Mouse (Mus musculus): ENCODE results near the gene Tcf25. TPM values are rescaled to one million over a fixed set of nuclear protein-coding genes. Genes with fewer than 3 reads are reported as not detected.

Tcf25 gene
- polyA plus RNA-seq, 1 experiment from 2014 or later = 135 TPM

DNA sequence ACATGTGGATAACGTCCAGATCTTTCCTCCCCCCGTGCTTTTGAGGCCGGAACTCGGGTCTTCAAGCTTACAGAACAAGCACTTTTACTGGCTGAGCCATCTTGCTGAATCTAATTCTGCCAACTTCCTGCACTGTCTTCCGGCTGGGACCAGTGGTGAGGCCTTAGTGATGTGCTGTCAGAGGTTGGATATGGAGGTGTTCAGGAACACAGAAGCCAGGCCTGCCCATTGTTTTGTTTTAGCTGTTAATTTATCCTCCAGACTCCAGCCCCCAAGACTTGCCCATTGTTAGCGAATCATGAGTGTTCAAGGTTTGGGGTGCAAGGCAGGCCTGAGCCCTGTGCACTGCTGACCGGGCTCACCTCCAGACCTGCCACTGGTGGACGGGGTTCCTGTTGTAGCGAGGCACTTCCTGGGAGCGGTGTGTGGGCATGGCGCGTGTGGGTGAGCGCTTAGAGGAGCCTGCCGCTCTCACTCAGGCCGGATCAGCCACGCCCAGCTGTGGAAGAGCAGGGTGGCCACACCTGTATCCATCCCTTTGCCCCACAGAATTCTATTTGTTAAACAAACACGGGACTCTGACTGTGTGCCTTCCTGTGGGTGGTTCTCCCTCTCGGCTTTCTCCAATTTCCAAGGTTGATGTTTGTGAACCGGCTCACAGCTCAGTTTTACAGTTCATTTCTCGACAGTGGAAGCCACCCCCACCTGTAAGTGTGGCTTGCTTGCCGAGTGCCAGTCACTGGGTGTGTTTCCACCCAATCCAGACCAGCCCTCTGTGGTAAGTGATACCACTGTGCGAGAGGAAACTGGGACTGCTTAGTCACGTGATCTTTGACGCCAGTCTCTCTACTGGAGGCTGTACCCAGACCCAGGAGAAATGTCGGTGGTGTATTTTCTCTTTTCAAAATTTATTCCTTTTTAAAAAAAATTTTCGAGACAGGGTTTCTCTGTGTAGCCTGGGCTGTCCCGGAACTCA lies 32.2 kb upstream of the Tcf25 start:
- WGBS (ENCODE audit: missing documents) = 75% methylated on average over 27 of the region's 27 CpGs
- Histone ChIP-seq H3K36me3 (ENCODE audit: inconsistent target) (no peaks in the 10 kb centered on the region), H3K79me2 (ENCODE audit: inconsistent target) (no peaks in the 10 kb centered on the region), H3K4me3 (ENCODE audit: inconsistent target) (no peak overlapping the region), H3K27ac (no peak overlapping the region)

DNA sequence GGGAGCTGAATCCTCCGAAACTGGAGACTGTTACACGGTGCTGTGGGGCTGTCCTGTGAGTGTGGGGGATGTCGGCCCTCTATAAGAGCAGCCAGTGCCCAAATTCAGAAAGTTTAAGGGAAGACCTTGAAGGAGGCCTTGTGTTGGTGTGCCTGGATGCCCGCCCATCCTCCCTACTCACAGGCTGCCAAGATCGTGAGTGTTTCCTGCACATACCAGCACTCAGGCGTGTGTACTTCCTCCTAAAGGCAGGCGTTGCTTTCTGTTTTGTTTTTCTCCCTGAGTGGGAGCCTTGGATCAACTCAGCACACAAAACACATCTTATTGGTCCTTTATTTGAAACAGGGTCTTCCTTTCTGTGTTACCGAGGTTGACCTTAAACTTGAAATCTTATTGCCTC lies 31.3 kb upstream of the Tcf25 start:
- Histone ChIP-seq H3K4me3 (ENCODE audit: inconsistent target) (no peak overlapping the region), H3K79me2 (ENCODE audit: inconsistent target) (no peaks in the 10 kb centered on the region), H3K27ac (peak overlapping the region; percentile 34; the same call in 1 of the 2 replicates), H3K36me3 (ENCODE audit: inconsistent target) (no peaks in the 10 kb centered on the region)
- WGBS (ENCODE audit: missing documents) = 25% methylated on average over 7 of the region's 8 CpGs

DNA sequence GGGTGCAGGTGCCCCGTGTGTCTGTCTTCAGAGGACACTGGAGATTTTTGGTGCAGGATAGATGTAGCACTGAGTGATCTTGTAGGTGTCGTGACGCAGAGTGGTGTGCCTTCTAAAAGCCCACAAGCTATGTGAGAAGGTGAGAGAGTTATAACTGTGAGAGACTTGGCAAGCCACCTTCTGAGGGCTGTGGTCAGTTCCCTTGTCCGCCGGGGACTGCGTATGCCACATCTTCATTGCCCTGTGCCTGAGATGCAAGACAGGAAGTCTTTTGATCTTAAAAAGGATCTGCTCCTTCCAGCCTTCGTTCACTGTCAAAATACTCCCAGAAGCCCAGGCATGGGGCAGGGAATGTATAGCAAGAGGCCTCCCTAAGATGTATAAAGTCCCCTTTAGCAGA lies 30.6 kb upstream of the Tcf25 start:
- WGBS (ENCODE audit: missing documents) = 19% methylated on average over 7 of the region's 7 CpGs
- H3K79me2 ChIP-seq (ENCODE audit: inconsistent target) = no peaks in the 10 kb centered on the region
- no peaks in the 10 kb centered on the region for H3K36me3 ChIP-seq (ENCODE audit: inconsistent target)
- peak overlapping the region; percentile 34; the same call in 1 of the 2 replicates for H3K27ac ChIP-seq
- no peak overlapping the region for H3K4me3 ChIP-seq (ENCODE audit: inconsistent target)

DNA sequence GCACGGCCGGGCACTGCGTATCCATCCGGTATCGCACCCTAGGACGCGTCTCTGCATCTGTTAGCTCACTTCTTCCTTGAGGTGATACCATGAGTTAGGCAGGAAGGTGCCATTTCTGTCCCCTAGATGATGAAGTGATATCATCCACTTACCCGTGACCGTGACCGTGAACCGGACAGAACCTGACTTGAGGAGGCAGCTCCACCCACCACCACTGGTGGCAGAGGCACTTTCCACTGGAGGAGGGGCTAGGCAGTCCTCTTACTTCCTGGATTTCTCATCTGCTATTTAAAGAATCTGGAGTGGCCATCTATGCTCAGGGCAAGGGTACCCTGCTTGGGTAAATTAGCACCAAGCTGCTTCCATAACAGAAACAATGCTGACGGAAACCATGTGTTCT lies 30.1 kb upstream of the Tcf25 start:
- 82% methylated on average over 12 of the region's 12 CpGs for WGBS (ENCODE audit: missing documents)
- H3K79me2 ChIP-seq (ENCODE audit: inconsistent target) = no peaks in the 10 kb centered on the region
- 0 out of 2 replicates have a peak overlapping the region, but pooled peaks have one; percentile 34 for H3K27ac ChIP-seq
- H3K4me3 ChIP-seq (ENCODE audit: inconsistent target) = no peak overlapping the region
- no peaks in the 10 kb centered on the region for H3K36me3 ChIP-seq (ENCODE audit: inconsistent target)

DNA sequence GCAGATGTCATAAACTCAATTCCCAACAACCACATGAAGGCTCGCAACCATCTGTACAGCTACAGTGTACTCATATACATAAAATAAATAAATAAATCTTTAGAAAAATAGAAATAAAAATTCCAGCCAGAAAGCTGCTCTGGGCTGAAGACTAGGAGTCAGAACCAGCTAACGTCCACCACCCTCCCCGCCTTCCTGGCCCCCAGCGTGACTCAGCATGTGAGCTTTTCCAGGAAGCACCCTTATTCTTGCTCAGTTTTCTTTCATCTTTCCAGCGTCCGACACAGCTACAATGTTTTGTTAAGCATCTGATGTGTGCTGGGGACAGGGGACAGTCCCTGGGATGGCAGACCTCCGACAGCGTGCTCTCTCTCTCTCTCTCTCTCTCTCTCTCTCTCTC lies 28.4 kb upstream of the Tcf25 start:
- Histone ChIP-seq H3K36me3 (ENCODE audit: inconsistent target) (no peaks in the 10 kb centered on the region), H3K4me3 (ENCODE audit: inconsistent target) (no peak overlapping the region), H3K79me2 (ENCODE audit: inconsistent target) (no peaks in the 10 kb centered on the region), H3K27ac (no peak overlapping the region)
- WGBS (ENCODE audit: missing documents) = 78% methylated on average over 6 of the region's 8 CpGs

DNA sequence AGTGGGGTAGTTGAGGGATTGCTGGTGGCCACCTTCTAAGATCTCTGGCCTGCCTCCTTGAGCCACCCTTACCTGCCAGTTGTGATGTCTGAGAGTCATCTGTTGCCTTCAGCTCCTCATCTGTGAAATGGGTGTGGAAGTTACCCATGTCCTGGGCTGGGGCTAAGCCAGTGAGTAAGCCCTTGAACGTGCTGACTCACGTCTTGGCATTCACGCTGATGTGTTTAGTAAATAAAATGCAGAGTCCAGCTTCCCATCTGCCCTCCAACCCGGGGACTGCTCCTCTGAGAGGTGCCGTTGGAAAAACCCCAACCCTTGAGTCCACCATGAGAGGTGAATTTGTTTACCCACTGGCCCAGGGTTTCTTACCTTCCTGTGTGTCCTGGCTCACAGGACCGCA lies 27.7 kb upstream of the Tcf25 start:
- H3K36me3 ChIP-seq (ENCODE audit: inconsistent target) = no peaks in the 10 kb centered on the region
- no peak overlapping the region for H3K27ac ChIP-seq
- 91% methylated on average over 4 of the region's 6 CpGs for WGBS (ENCODE audit: missing documents)

DNA sequence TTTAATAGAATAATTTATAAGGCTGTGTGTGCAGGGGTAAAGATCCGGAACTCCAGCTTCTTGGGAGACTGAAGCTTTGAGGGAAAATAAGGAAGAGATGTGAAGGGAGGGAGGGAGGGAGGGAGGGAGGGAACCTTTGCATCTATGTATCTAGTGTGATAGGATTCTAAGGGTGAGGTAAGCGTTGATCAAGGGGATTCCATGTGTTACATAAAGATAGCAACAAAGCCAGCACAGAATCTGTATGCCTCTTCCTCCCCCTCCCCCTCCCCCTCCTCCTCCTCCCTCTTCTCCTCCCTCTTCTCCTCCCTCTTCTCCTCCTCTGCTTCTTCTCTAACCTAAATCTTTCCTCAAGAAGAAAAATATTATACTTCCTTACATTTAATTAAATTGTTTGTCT lies 26.3 kb upstream of the Tcf25 start:
- no peak overlapping the region for H3K4me3 ChIP-seq (ENCODE audit: inconsistent target)
- H3K36me3 ChIP-seq (ENCODE audit: inconsistent target) = no peaks in the 10 kb centered on the region
- no peak overlapping the region for H3K27ac ChIP-seq
- no peaks in the 10 kb centered on the region for H3K79me2 ChIP-seq (ENCODE audit: inconsistent target)
- WGBS (ENCODE audit: missing documents) = 82% methylated on average over 2 of the region's 2 CpGs

More for the DNA sequence above, 27.7 kb upstream of the Tcf25 start:
- Histone ChIP-seq H3K79me2 (ENCODE audit: inconsistent target) (no peaks in the 10 kb centered on the region), H3K4me3 (ENCODE audit: inconsistent target) (no peak overlapping the region)

DNA sequence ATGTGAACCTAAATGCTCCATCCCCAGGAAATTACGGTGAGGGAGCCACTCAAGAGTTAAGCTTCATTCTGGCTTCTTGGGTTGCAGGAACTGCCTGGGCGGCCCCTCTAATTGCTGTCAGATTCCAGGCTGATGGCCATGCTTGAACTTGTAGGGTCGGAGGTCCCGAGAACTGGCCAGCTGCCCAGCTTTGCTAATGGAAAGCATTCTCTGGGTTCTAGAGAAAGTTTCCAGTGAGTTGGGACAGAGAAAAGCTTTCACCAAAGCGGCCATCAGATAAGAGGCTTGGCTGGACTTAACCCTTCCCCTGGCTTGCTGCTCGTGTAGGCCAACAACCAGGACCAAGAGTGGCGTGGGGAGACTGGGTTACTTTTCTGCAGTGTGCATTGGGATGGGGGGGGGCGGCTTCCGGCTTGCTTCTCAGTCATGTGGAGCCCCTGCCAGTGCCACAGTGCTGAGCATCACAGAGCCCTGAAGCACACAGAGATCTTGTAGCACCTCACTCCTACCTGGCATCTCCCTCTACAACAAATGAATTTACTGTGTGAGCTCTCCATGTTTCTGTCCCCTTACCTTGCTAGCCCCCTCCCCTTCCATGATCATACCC lies 25.2 kb upstream of the Tcf25 start:
- Histone ChIP-seq H3K79me2 (ENCODE audit: inconsistent target) (no peaks in the 10 kb centered on the region), H3K27ac (no peak overlapping the region), H3K36me3 (ENCODE audit: inconsistent target) (no peaks in the 10 kb centered on the region), H3K4me3 (ENCODE audit: inconsistent target) (no peak overlapping the region)
- WGBS (ENCODE audit: missing documents) = 93% methylated on average over 9 of the region's 9 CpGs

DNA sequence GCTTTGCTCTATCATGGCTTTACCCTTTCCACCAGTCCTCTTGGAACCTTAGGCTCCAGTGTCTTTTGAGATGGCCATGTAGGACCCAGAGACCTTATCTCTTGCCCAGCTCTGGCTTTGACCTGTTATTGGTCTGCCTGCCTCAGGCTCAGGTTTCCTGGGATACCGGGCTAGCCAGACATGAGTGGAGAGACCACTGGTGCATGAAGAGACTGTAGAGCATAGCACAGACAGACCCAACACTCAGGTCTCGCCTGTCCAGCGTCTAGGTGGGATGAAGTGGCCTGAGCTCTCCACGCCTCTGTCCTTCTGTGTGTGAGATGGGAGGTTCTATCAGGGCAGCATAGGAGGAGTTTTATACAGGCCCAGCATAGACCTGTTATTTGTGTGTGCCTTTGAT lies 24.5 kb upstream of the Tcf25 start:
- Histone ChIP-seq H3K27ac (no peak overlapping the region), H3K36me3 (ENCODE audit: inconsistent target) (no peaks in the 10 kb centered on the region), H3K4me3 (ENCODE audit: inconsistent target) (no peak overlapping the region), H3K79me2 (ENCODE audit: inconsistent target) (no peaks in the 10 kb centered on the region)
- WGBS (ENCODE audit: missing documents) = 92% methylated on average over 4 of the region's 4 CpGs

DNA sequence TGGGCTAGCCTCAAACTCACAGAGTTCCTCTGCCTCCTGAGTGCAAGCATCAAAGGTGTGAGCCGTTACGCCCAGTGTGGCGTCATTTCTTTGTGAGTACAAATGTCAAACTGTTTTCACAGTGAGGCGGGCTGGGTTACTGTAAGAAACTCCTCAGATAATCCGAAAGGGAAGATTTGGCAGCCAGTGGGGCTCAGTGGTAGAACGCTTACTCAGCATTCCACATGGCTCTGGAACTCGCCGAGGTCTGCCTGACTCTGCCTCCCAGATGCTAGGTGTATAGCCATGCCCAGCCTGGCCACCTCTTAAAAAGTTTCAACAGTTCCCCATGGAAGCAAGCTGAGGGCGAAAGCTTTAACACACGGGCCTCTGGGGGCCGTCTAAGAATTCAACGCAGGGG lies 21.4 kb upstream of the Tcf25 start:
- H3K36me3 ChIP-seq (ENCODE audit: inconsistent target) = no peaks in the 10 kb centered on the region
- no peak overlapping the region for H3K4me3 ChIP-seq (ENCODE audit: inconsistent target)
- no peak overlapping the region for H3K27ac ChIP-seq
- H3K79me2 ChIP-seq (ENCODE audit: inconsistent target) = no peaks in the 10 kb centered on the region
- WGBS (ENCODE audit: missing documents) = 93% methylated on average over 12 of the region's 12 CpGs

DNA sequence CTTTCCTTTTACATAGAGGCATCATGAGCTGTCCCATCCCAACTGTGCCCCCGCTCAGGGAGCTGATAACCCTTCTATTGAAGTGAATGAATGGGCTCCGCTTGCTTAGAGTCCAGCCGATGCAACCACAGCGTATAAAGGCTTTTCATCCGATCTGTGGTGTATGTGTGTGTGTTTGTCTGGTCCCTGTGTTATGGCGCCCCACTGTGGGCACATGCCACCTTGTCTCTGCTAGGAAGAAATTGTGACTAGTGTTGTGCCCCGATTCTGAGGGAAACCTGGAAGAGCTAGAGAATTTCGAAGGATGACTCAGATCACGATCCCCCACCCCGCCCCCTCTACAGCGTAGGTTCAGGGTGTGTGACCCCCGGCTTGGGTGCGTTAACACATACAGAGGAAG lies 20.8 kb upstream of the Tcf25 start:
- 43% methylated on average over 13 of the region's 13 CpGs for WGBS (ENCODE audit: missing documents)

DNA sequence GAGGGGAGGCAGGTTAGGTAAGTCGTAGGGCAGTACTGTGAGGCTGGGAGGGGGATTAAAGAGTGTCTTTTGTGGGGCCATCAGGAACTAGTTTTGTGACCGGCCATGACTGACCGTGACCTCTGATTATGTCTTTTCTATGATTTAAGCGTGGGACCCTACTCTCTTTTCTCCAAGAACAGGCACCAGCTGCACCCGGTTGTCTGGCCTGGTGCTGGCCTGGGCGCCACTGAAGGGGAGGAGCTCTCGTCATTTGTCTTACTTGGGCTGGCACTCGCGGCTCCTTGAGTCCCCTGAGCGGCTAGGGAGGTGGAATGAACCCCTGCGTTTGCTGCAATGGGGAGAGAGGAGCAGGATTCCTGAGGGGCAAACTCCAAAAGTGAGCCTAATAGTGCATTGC lies 20.3 kb upstream of the Tcf25 start:
- H3K27ac ChIP-seq = no peak overlapping the region
- no peaks in the 10 kb centered on the region for H3K36me3 ChIP-seq (ENCODE audit: inconsistent target)
- no peak overlapping the region for H3K4me3 ChIP-seq (ENCODE audit: inconsistent target)
- no peaks in the 10 kb centered on the region for H3K79me2 ChIP-seq (ENCODE audit: inconsistent target)
- WGBS (ENCODE audit: missing documents) = 69% methylated on average over 11 of the region's 11 CpGs

More for the DNA sequence above, 20.8 kb upstream of the Tcf25 start:
- H3K4me3 ChIP-seq (ENCODE audit: inconsistent target) = no peak overlapping the region
- H3K27ac ChIP-seq = no peak overlapping the region
- no peaks in the 10 kb centered on the region for H3K79me2 ChIP-seq (ENCODE audit: inconsistent target)
- H3K36me3 ChIP-seq (ENCODE audit: inconsistent target) = no peaks in the 10 kb centered on the region

DNA sequence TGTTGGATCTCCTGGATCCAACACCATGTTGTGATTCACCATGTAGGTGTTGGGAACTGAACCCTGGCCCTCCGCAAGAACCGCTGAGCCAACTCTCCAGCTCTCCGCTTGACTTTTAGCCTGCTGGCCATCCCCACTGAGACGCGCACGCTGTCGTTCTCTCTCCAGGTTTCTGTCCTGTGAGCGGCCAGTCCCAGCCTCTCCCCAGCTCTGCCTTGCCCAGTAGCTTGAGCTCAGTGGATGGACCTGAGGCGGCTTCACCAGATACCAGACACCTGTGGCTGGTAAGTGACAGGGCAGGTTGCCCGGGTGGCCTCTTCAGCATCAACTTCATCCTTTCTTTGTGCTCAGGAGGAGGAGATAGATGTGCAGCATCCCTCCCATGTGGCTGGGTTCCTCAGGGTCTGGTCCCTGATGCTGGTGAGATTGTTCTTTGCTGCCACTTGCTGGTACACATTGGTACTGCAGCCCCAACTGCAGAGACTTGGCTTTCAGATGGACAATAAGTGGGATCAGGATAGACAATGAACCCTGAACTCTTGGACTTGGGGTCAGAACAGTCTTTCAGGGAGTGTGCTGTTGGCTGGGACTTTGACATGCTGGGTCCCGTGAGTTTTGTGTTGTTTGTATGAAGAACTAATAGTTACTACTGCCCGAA lies 12.3 kb upstream of the Tcf25 start:
- Histone ChIP-seq H3K36me3 (ENCODE audit: inconsistent target) (no peaks in the 10 kb centered on the region), H3K79me2 (ENCODE audit: inconsistent target) (no peaks in the 10 kb centered on the region), H3K4me3 (ENCODE audit: inconsistent target) (no peak overlapping the region), H3K27ac (no peak overlapping the region)
- WGBS (ENCODE audit: missing documents) = 63% methylated on average over 12 of the region's 12 CpGs

DNA sequence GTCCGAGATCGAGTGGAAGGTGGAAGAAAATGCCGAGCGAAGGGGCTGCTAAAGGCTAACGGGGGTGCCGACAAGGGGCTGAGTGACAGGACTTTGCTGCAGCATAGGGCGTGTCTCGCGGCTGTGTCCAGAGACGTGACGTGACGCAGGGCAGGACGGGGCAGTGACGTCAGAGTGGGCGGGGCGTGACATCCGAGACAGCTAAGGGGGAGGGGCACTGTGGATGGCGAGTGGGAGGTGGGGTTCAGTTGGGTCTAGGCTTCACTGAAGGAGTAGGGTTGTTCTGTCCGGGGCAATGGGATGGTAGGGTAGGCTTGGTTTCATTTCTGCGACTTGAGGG lies 656 bp downstream of the Tcf25 start:
- Histone ChIP-seq H3K36me3 (ENCODE audit: inconsistent target) (no peaks in the 10 kb centered on the region), H3K4me3 (ENCODE audit: inconsistent target) (peak overlapping the region; percentile 76)
- under 1% methylated on average over 20 of the region's 20 CpGs for WGBS (ENCODE audit: missing documents)

DNA sequence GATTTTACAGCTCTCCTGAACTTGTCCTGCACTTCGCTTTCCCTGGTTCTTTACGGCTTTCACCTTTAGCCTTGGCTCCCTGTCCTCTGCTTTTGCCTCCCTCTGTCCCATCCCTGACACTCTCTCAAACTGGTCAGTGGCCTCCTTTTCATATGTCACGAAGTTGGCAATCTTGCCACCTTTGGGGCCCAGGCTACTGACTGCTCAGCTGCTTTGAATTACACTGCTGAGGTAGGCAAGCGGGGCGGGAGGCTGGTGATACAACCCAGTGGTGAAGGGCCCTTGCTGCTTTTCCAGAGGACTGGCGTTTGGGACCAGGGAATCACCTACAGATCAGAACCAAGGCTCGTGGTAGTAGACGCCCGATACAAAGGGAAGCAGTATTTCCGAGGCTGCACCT lies 2.1 kb downstream of the Tcf25 start:
- peaks cover 70% of the 10 kb centered on the region for H3K79me2 ChIP-seq (ENCODE audit: inconsistent target)
- peaks cover 13% of the 10 kb centered on the region; the same call in 1 of the 2 replicates for H3K36me3 ChIP-seq (ENCODE audit: inconsistent target)
- H3K27ac ChIP-seq = no peak overlapping the region
- 96% methylated on average over 10 of the region's 10 CpGs for WGBS (ENCODE audit: missing documents)
- no peak overlapping the region for H3K4me3 ChIP-seq (ENCODE audit: inconsistent target)

More for the DNA sequence above, 656 bp downstream of the Tcf25 start:
- Histone ChIP-seq H3K79me2 (ENCODE audit: inconsistent target) (peaks cover 55% of the 10 kb centered on the region), H3K27ac (peak overlapping the region; percentile 90)

All from macrophage (primary cell).